Mouse (Mus musculus) mature B cell (primary cell): ENCODE measurements around the gene Nova2.

ENCODE experiments used
- in situ Hi-C: fragments of 300-500 bp; cut with MboI; formaldehyde crosslinking; loops from 2 replicates; pipeline ENCODE4 v1.14.3; 2019

The Nova2 gene

DNA sequence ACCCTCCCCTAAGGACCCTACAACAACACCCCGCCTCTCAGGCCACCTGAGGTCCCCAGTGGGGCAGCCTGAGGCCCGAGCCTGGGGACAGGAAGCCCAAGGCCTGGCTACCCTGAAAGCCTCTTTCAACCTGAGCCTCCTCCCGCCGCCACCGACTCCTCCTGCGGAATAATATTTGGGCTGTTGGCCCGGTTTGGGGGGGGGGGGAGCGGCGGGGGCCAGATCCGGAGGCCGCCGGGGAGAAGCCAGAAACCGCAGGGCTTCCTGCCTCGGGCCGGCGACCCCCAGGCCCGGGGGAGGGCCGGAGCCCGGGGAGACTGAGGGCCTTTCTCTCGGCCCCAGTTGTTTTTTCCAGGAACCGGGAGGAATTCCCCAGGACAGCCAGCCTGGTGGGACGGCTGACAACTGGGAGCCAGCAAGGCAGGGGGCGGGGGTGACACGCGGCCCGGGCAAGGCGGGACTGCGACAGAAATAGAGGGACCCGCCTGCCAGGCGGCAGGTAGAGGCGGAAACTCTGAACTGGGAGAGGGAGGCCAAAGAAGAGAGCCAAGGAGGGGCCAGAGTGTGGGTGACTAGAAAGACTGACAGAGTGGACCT lies 86.4 kb downstream of the Nova2 start:
- in situ Hi-C loops = no loop called here

GRCm38 (mm10) chr7:19012882-19013281 lies 87.2 kb downstream of the Nova2 start:
- in situ Hi-C loops = no loop called here

GRCm38 (mm10) chr7:19014452-19014851 lies 88.8 kb downstream of the Nova2 start:
- in situ Hi-C loops = no loop called here
